Mouse (Mus musculus) CD4-positive, CD25-positive, alpha-beta regulatory T cell, adult 4 months (primary cell): Measurements from ENCODE around the gene Dcaf6. TPM values are rescaled to one million over a fixed set of nuclear protein-coding genes. Genes with fewer than 3 reads are reported as not detected.

Experiments used
- ATAC-seq: one replicate; pipeline ENCODE4 v1.8.0; 2017
- polyA plus RNA-seq, 2 experiments: library from polyadenylated mRNA; unstranded; fragments of 100-300 nt; shearing (Covaris generic); gene quantifications; one replicate each; pipeline ENCODE4 v1.2.1; 2017

The Dcaf6 gene
- polyA plus RNA-seq, 2 experiments from 2014 or later = 6.0 to 10.0 TPM

DNA sequence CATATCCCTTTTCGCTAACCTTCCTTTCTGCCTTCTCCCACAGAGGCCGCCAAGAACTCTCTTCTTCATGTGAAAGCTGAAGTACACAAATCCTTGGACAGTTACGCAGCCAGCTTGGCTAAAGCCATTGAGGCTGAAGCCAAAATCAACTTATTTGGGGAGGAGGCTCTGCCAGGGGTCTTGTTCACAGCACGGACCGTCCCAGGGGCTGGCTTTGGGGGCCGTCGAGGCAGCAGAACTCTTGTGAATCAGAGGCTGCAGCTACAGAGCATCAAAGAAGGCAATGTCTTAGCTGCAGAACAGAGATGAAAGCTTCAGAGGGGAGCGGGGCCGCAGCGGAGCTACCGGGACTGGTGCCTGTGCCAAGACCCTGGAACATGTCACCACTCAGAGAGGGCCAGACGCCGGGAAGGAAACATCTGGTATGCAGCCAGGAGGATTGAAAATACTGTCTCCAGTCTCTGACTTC, 138.8 kb downstream of the Dcaf6 start:
- ATAC-seq = no peak

DNA sequence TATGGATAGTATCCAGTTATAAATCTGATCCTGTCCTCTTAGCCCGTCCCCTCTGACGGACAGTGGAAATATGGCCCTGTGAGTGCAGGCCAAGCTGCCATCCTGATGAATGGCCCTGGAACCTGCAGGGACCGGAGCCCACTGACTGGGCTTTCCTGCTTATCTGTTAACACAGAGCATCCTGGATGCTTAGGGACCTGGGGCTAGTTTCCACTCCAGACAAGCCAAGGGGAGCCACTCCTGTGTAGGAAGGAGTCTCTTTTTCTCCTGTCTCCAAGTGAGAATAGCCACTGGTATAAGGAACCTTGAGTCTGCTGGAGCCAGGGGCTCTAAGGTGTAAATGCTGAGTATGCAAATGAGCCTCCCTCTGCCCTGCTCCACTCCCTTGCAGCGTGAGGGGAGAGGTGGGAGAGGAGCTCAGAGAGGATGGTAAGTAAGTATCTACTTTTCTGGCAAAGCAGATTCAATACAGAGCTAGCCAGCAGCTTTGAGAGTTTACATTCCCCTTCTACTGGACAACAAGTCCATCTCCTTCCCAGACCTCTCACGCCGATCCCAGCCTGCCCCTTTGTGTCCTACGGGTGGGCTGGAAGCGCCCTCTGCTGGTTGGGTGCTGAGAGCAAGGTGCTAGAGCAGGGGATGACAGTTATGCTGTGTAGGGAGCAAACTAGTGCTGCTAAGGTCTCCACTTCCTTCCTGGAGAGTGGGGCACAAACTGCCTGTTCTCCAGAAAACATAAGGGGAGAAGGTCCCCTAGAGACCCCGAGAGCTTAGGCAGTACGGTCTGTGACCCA, 139.9 kb downstream of the Dcaf6 start:
- no peak for ATAC-seq

DNA sequence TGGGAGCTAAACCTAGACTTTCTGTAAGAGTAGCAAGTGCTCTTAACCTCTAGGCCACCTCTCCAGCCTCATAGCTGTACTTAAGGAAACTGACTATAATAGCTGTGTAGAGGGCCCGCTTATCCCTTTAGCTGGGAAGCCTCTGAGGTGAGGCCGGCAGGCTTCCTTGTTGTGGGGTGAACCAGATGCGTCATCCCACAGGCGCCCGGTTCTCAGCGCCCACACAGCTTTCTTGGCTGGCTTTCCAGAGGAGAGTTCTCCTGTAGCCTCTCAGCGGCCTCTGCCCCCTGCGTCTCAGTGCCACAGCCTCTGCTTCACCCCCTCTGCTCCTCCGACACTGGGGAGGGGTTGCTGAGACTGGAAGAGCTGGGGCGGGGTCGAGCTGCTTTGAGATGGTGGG, 143.9 kb downstream of the Dcaf6 start:
- no peak for ATAC-seq

DNA sequence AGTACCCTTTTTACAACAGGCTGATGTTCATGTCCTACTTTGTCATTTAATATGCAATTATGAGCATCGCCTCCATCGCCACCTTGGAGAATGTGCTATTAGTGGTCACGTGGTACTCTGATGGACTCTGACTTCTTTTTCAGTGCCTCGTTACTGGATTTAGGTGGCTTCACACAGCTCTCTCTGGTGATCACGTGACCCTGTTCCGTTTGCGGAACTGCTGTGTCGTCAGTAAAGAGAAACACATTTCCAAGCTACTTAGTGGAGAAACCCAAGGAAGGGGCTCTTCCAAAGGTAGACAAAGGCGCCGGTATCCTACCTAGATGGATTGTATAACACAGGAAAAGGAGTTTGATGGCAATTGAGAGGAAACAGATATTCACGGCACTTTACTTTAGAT, 152.1 kb downstream of the Dcaf6 start:
- ATAC-seq = no peak

DNA sequence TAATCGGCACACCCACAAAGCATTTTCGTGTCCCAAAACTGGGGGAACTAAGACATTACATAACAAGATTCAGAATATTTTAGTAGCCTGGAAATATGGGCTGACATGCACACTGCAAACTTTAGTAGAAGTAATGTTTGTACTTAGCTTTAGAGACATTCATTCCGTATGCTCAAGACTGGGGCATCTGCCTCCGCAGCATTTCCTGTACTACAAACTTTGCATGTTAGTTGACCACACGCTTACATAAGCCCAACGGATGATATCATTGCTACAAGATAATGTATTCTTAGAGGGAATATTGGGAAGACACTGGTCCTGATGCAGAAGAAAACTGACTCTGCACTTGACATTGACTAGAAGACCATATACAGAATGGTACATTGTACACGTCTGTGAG, 155.9 kb downstream of the Dcaf6 start:
- no peak for ATAC-seq

DNA sequence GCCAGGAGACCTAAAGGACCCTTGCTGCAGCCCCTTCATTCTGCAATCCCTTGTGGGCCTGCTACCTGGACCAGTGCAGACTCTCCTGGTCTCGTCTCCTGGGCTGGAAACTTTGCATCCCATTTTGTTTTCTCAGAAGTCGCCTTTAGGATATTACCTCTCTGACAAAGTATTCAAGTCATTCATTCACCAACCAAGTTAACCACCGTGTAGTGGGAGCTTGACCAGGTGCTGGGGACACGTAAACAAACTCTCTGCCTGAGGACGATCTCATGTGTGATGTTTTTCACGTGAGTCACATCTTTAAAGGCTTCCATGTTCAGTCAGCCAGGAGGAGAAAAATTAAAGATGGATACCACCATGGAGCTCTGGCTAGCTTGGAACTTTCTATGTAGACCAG, 157.1 kb downstream of the Dcaf6 start:
- no peak for ATAC-seq

DNA sequence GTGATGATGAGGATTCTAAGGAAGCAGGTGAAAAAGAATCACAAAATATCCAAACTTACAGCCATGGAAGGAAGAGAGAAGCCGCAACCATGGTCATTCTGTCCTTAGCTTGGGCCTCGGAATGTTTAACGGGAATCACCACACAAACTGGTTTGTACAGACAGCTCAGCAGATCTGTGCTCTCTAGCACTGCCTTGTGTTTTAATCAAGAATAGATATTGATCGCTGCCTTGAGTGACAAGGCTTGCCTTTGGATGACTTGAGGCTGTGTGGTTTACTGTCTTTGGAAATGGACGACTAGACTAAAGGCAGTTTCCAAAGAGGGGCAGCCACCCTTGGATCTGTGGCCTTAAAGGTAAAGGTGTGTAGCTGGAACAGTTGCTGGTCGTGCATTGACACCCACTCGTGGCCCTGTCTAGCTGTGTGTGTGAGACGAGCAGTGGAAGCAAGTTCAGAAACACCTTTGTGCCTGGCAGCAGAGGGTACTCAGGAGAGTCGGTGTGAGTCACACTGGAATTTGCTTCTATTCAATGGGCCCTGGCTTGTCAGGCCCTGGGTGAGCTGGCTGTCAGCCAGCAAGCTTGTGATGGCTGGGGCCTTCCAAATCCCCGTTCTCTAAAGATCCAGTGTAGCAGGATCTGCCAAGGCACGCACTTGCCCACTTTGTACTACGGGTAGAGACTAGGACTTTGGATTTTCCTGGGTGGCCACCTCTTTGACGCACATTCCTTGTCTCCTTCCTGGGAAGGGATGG, 157.6 kb downstream of the Dcaf6 start:
- no peak for ATAC-seq

DNA sequence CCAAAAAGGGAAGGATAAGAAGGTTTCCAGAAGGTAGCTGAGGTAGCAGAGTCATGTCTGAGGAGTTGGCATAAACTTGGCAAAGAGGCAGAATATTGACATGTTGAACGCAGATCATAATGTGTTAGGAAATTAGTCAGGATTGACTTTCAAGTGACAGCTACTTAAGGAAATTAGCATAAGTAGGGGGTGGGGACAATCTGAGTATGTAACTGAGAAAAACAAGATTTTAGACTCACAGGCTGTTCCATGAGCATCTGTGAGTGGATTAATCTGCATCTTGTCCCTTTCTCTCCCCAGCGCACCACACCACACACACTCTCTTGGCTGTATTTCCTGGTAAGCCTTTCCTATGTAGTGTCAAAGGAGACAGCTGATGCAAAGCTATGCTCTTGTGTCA, 158.7 kb downstream of the Dcaf6 start:
- no peak for ATAC-seq

DNA sequence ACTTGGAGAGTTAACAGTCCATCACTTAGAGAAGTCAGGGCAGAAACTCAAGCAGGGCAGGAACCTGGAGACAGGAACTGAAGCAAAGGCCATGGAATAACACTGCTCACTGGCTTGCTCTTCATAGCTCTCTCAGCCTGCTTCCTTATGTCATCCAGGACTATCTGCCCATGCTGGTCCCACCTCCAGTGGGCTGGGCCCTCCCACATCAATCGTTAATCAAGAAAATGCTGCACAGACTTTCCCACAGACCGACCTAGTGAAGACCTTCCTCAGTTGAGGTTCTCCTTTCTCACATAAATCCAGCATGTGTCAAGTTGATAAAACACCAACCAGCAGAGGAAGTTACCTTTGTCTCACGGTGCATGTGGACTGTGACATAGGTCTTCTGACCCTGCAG, 159.2 kb downstream of the Dcaf6 start:
- no peak for ATAC-seq

DNA sequence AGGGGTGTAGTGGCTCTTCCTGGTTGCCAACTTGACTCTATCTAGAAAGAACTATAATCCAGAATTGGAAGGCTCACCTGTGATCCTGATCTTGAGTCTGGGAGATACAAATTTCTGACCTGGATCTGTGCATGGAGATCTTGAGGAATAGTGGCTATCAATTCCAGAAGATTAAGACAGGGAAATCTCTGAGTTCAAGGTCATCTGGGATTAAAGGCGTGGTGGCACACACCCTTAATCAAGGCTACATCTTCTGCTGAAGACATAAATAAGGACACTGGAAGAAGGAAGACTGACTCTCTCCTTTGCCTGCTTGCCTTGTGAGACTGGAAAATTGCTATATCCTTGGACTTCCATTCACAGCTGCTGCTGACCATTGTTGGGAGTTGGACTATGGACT, 164.8 kb downstream of the Dcaf6 start, which contains the start of gene Gpr161:
Gpr161 (plus strand) TSS at position 301 of the 400 bp plus-strand sequence.
- ATAC-seq = no peak

DNA sequence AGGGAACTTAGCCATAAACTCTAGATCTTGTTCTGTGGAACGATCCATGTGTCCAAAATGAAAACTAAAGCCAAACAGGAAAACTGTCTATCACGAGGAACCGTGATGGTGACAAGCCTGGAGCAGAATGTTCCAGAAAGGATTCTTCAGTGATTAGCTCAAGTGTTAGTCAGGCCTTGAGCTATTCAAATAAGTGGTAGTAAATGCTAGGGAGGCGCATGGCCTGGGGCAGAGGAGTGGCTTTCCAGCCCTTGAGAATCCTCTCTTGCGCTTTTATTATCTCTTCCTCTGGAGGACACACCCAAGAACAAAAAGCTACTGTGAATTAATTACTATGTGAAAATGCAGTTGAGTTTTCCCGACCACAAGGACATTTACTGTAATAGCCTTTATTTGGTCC, 168.7 kb downstream of the Dcaf6 start:
- no peak for ATAC-seq

DNA sequence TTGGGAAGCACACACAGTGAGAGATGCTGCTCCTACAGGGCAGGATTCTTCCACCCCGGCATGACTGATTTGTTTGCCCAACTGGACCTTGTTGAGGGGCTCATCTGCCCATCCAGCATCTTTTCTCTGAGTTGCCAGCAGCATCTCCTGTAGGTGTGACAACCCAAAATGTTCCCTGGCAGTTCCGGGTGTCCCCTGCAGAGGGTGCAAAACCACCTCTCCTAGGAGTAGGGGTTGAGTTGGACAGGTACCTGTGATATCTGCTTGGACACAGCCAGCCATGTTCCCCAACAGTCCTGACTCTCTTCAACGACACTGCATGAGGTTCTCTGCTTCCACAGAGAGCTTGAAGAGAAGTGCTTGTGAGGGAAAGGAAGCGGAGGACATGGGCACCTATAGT, 170.4 kb downstream of the Dcaf6 start:
- ATAC-seq = no peak

DNA sequence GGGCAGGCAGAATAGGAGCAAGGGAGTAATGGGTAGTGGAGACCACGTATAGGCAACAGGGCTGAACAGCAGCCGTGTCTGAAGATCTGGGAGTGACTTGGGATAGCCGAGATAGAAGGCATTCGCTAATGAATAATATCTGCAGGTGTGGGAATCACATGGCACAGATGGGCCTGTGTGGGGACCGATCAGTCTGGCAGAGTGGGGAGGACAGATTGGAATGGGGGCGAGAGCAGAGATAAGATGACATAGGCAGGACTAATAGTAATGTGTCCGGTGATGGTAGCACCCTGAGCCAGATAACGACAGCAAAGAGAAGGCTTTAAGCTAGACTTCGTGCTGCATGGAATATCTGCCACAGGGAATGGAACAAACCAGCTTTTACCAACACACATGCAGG, 172.1 kb downstream of the Dcaf6 start:
- no peak for ATAC-seq

DNA sequence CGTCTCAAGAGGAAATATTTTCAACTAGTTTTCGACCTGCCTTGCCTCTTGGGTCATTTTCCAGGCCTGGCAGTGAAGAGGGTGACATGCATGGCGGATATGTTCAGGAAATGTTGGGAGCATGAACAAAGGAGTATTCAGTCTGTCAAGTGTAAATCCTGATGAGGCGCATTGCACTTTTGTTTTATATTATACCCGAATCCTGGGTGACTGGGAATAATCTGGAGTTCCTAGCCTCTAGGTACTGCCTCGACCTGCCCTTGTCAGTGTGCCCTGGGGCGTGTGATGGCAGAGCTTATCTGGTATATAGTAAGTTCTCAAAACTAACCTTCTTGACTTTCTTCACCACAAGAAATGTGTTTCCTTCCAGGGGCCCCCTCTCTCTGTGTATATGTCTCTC, 176.2 kb downstream of the Dcaf6 start:
- ATAC-seq = no peak

DNA sequence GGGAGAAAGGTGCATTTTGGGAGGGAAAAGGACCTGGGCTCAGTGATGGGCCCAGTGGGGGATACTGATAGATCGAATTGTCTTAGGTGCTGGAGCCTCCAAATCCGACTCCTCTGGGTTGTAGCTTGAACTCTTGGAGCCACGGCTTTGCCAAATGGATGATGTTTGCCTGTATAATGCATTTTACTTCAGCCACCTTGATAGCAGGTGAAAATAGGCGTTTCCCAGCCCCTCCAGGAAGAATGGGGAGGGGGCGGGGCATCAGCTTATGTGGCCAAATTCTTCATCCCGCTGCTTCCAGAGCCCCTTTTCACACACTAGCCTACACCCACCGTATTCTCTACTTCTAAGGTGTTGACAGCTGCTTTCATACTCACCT, 177.3 kb downstream of the Dcaf6 start:
- ATAC-seq = no peak

DNA sequence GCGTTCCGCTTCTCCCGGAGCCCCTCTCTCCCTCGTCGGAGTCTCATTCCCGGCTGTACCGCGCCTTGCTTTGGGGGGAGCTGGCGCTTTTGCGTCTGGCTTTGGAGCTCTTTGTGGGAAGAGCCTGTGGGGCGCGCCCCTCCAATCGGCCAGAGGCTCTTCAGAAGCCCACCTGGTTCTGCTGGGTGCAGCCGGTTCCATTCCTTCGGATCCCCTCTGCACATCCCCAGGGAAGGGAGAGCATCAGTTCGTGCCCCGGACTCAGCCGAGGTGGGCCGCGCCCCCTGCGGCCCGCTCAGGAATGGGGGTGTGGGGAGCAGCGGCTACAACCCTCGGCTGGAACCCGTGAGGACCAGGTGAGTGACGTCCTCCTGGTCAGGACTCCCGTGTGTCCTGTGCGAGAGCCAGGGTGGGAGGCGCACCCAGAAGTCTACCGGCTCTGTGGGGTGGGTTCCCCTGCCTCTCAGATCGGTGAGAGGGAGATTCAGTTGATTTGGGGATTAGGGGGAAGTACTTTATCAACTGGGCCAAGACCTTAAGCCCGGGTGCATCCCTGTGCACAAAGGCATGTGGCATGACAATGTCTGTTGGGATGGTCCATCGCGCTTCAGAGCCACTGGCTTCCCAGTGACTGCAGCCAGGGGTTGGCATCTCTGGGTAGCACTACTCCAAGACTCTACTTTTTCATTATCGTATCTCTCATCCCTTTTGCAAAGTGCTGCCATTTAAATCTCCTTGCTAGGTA, 177.9 kb downstream of the Dcaf6 start:
- ATAC-seq = no peak

DNA sequence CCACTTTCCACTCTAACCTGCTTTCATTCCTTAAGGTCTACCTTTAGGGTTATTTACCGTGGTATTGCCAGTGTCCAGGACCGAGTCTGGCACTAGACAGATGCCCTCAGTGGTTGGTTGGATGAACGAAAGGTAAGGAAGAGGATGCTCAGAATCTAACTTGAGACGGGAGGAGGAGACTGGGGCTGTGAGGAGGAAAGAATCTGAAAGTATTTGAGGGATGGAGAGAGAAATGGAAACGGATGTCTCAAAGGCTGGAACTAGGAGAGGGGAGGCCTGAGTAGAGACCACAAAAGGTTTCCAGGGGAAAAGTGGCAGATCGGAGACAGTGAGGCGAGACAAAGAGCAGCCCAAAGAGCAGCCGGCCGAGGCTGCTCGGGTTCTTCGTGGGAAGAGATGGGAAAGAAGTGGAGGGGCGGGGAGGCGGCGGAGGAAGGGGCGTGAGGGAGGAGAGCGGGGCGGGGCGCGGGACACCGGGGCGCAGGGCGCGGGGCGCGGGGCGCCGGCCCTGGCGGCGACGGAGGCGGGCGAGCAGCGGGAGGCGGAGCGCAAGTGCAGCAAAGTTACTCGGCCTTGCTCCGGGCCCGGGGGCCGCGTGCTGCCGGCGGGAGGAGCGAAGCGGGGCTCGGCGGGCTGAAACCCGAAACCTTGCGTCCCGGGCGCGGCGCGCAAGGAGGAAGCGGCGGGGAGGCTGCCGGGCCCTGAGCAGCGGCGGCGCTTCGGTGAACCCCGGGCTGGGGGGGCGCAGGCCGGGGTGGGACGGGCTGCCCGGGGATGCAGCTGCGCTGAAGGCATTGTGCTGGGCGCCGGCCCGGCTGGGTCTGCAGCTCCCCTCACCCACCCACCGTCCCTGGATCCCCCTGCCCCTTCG, 178.7 kb downstream of the Dcaf6 start:
- ATAC-seq = no peak

DNA sequence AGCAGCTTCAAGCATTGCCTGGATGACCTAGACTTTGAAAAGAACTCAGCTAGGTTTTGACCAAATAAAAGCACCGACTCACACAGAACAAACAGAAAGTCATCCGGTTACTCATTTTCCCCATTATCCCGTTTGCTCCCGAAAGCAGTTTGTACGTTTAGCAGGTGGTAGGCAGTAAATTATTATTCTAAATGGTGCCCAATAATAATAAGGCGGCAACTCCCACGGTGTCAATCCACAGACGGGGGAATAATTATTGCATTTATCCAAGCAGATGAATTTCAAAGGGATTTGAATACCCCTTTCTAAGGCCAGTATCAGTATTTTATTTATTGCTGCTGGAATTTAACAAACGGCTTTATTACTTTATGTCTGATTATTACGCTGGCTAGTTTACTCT, 179.5 kb downstream of the Dcaf6 start:
- ATAC-seq = no peak
